Mouse (Mus musculus) CD8-positive naive resting alpha-beta T cell, adult 2 months (primary cell): ENCODE data around the gene Tmem131l.
A peak's percentile ranks its signal among the peaks of the same experiment; 100 is the strongest.

Experiments used
- DNase-seq, 2 experiments: peaks; one replicate each; pipeline ENCODE4 v3.0.0; 2022; ENCODE audit warnings: low read depth in 2 of 2, low spot score in 2 of 2

Gene Tmem131l

DNA sequence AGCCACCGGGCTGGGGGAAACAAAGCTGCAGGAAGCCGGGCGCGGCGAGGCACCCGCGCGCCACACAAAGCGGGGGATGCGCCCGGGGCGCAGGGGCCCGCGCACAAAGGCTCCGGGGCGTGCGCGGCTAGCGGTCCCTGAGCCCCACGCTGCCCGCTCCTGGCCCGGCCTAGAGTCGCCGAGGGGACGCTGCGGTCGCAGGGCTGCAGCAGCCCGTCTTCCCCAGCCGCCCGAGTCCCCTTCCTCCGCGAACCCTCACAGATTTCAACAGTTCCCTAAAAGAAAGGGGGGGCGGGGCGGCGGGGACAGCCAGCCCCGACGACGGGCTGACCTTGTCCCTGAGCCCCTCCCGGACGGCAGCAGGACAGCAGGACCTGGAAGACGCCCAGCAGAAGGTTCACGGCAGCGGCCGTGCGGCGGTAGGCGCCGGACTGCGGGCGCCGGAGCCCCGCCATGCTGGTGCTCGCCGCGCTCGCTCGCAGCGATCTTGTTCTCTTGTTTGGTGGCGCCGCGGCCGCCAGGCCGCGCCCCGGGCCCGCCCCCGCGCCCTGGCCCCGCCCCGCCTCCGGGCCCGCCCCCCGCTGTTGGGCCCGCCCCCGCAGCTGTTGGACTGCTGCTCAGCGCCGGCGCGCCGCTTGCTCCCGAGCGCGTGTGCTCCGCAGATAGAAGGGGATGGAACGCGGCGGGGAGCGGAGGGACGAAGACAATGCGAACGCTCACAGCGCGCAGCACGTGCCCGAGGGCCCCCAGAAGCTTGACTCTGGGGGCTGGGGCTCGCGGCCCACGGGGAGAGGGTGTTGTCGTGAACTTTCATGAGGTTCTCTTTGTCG, at the start of gene Tmem131l:
Gene Tmem131l, minus strand, starts transcription at position 530 of the 830 bp plus-strand sequence.
- peak; percentile 57 for DNase-seq

DNA sequence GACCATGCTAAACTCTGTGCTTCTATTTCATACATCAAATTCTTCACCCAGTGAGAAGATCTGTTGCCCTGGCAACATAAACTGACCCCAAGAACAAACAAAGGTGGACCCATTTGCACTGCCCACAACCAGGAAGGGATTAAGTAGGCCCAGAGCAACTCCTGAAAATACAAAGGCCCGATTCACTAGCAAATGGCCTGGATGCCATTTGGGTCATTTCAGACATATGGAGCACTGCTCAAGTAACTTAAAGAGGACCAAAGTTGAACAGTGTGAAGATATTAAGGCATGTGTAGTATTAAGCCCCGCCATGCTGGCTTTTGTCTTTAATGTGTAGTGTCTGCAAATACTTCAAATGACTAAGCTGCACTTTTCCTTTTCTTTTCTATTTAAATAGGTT, 46.9 kb upstream of the Tmem131l start:
- no peak for DNase-seq

- DNase-seq = no peak
Observed at GRCm38 (mm10) chr3:84086337-84086736, 46.4 kb upstream of the Tmem131l start.

GRCm38 (mm10) chr3:84085429-84085828, 45.5 kb upstream of the Tmem131l start:
- no peak for DNase-seq

DNA sequence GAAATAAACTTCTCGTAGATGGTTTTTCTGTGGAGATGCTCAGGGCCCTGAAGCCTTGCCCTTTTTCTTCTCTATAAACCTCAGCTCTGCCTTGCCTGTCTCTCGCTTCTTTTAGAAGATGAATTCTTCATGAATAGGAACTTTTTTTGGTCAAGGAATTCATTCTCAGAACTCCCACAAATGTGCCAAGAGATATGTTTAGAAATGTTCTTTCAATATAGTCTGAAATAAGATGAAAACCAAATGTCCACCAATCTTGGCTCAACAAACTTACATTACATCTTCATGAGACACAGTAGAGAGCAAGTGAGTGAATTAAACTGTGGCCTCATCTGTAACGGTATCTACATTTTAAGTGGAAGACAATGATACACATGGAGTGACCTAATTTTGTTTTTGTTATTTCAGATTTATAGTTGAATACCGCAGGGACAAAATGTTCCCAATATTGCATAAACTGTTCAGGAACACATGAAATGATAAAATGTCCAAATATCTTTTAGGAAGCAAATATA, 41.3 kb upstream of the Tmem131l start:
- DNase-seq = no peak

DNA sequence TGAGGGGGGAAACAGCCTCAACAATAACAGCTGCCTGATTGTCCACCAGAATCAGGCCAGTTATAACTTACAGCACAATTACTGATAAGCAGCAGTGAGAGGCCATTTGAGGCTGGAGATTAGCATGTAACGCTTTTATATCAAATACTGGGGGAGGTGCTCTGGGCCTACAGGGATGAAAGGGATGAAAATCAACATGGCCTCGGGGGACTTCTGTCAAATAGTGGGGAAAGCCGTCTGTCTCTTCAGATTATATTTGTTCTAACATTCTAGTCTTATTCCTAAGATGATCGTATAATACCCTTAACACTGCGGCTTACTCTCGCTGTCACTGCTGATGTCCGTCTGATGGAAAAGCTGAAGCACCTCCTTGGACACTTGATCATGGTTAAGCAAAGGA, 40.1 kb upstream of the Tmem131l start:
- DNase-seq = no peak

DNA sequence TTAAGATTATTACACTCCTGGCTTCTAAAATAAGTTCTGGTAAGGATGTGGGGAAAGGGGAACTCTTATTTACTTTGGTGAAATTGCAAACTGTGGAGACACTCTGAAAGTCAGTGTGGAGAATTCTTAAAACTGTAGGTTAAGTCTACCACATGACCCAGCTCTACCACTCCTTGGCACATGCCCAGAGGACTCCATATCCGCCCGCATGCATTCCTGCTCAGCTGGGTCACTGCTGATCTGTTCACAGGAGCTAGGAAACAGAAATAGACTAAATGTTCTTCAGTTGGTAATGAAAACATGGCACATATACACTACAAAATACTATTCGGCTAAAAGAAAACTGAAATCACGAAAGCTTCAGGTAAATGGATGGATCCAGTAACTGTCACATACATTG, 37.5 kb upstream of the Tmem131l start:
- no peak for DNase-seq

DNA sequence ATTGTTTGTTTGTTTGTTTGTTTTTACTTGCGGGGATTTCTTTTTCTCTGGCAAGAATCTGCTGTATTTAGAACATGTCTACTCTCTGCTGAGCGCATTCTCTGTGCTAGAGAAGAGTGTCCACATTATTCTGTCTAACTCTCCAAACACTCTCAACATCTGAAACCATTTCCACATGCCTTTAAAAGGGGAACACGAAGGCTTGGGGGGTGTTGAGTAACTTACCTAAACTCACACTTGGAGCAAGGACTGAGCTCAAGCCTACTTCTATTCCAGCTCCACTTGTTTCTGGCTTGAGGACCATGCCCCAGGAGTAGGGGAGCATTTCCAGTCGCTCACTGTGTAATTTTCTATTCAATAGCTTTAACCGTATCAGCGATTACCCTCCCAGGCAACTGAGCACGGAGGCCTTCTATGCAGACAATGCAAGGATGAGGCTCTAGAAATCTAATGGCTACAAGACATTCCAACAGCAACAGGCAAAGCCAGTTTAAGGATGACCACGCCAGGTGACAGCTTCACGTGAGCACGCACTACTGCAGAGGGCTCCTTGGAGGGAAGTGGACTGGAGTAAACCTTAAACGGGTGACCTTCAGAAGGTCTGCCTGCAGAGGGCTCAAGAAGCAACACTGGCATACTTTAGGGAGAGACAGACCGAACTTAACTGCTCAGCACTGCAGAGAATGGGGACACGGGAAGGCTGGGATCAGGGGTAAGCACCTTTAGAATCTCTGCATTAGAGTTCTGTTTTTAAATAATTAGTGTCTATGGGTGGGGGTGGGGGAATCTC, 36.8 kb upstream of the Tmem131l start:
- DNase-seq = no peak

DNA sequence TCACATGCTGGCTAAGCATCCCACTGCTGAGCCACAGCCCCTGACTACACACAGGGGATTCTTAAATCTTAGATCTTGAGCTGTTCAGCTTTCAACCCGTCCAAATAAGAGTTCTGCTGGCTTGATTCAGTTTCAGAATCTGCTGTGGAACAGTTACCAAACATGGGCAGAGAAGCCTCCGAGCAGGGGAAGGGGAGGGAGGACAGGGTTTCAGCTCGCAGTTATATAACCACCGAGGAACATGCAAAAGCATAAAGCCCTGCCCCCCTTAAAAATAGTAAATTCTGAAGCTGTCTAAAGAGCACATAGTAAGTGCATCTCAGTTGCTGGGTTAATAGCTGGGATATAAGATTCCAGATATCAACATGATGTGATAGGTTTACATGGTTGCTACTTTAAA, 35.5 kb upstream of the Tmem131l start:
- peak in 1 of 2 experiments; percentile 9 for DNase-seq

- no peak for DNase-seq
Observed at GRCm38 (mm10) chr3:84074777-84075176, 34.8 kb upstream of the Tmem131l start.

DNA sequence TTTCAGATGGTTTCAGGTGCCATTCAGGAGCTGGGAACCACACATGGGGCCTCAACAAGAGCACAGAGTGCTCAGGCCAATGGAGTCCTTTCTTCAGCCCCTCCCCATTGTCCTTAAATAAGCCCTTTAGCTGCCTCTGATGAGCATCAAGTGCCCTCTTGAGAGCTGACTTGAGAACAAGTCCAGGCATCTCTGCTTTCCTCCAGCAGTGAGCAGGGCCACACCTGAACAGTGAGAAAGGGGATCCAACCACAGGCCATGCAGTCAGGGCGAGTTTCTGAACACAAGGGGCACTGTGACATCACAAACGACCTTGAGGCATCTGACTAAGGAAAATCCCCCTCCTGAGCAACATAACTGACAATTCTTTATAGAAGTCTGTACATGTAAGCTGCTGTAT, 31.7 kb upstream of the Tmem131l start:
- peak in 1 of 2 experiments; percentile 4 for DNase-seq

DNA sequence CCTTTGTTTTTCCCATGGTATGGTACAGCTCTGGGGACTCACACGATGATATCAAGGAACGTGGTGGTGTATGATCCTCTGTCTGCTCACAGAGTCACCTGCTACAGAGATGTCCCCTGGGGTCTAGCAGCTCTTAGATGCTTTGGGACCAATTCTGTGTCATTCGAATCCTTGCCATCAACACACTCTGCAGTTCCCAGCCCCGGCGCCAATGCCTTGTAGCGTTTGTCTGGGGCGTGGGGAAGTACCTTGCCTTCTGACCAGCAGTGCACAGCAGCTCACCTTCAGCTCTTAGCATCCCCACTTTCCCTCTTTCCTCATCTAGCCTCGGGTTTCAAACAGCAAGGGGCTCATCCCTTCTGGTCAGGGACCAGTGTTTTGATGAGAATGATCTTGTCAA, 30.8 kb upstream of the Tmem131l start:
- no peak for DNase-seq

DNA sequence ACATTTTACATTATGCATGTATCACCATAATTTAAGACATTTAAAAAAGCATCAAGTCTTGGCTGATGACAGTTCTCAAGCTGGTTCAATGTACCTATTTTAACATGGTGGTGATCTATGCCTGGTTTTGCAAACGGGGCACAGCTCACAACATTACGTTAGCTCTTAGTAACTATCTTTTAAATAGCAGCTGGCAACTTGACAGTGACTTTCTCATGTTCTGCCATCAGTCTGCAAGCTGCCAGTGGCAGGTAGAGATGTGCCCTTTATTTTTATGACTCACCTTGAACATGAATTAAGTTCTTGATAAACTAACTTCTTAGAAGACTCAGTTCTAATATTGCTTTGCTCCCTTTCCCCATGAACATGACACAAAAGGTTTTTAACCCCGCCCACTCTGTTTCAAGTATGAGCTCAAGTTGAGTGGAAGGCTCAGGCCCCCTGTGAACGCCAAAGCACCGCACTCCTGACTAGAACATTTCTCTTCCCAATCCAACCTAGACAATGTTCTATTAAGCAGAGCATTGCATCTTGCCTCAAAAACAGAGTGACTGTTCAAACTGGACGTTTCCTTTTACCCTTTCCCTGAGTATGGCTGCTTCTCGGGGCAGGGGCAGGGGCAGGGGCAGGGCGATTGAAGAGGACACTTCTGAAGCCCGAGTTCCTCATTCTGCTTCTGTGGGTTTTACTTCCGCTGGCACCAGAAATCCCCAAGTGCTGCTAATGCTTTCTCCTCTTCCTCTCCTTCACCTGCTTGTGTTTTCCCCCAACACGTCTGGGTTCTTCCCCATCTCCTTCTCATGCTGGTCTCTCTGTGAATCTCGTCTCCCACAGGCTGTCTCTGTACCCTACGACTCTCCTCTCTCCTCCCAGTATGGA, 29.1 kb upstream of the Tmem131l start:
- DNase-seq = peak in 1 of 2 experiments; percentile 6

- DNase-seq = peak; percentile 67 to 72
Observed at GRCm38 (mm10) chr3:84065825-84066224, 25.9 kb upstream of the Tmem131l start.

- no peak for DNase-seq
Observed at GRCm38 (mm10) chr3:84063369-84063914, 23.5 kb upstream of the Tmem131l start.

DNA sequence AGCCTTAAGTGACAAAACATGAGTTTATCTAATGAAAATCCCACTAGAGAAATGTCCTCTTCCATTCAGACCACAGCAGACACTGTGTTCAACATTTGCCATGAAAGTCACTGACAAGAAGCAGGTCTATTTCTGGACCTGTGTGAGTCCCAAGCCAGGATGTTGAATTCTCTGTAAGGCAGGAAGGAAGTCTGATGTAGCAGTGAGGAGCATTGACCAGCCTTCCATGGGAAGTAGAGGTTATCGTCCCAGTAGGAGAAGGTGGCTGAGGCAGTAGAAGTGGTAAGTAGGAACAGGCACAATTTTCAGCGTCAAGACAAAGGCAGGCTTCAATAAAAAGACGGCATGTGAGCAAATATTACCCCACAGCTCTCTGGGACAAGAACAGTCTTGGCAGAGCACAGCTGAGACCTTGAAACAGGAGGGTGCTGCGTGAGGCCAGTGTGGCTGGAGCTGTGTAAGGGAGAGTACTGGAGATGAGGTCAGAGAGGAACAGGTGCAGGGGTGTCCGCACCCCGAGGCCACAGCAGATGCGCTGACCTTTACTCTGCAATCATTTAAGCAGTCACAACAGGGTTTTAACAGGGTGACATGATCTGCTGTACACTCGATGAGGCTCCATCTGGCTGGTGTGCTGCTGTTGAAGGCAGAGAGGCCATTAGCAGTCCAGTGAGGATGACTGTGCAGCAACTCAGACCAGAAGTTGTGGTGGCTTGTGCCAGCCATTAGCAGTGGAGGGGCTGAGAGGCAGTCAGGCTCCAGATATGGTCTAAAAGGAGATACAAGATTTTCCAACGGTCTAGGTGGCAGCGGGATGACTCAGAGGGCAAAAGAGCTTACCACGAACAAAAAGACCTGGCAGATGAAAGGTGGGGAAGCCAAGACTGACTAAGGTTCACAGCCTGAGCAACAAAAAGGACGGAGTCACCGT, 21.8 kb upstream of the Tmem131l start:
- DNase-seq = no peak

GRCm38 (mm10) chr3:84060946-84061345, 21.0 kb upstream of the Tmem131l start:
- no peak for DNase-seq

- no peak for DNase-seq
Observed at GRCm38 (mm10) chr3:84060128-84060527, 20.2 kb upstream of the Tmem131l start.

GRCm38 (mm10) chr3:84059676-84060075, 19.7 kb upstream of the Tmem131l start:
- DNase-seq = no peak

DNA sequence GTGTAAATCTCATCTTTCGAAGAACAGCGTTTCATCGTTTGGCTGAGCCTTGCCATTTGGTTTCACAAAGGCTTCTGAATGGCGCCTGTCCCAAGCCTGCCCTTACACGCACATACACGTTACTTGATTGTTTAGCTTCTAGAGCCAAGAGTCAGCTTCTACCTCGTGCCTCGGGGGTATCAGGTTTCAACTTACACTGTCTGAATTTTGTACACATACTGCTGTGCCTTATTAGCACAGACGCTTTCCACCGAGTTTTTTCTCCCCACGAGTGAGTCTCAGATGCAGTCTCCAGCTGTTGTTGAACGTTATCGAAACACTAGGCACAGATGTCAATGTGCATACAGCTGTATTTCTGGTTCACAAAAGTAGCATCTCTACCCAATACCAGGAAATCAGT, 19.3 kb upstream of the Tmem131l start:
- DNase-seq = no peak
